Mouse (Mus musculus) spleen, adult 2 months (tissue): ENCODE data around the gene AI481877. TPM values are rescaled to one million over a fixed set of nuclear protein-coding genes. Genes with fewer than 3 reads are reported as not detected.

ENCODE experiments used
- DNase-seq, 2 experiments: peaks; one replicate each; pipeline versions ENCODE4 v3.0.0 to v3.0.0-alpha.2; 2012 to 2021; ENCODE audit warnings: low spot score in 2 of 2, low read depth in 1 of 2
- H3K27ac ChIP-seq: fragments of 200-500 bp; 2 replicates; pipeline ENCODE4 v1.5.1; 2012; ENCODE audit warnings: low read length, inconsistent platforms; ENCODE audit not compliant: insufficient read depth
- H3K27me3 ChIP-seq: fragments of 200-500 bp; 2 replicates; pipeline ENCODE4 v1.6.1; 2012; ENCODE audit warnings: mild to moderate bottlenecking, moderate library complexity, low read length, inconsistent platforms; ENCODE audit not compliant: control insufficient read depth, insufficient read depth
- H3K36me3 ChIP-seq: fragments of 200-500 bp; 2 replicates; pipeline ENCODE4 v1.6.1; 2012; ENCODE audit warnings: mild to moderate bottlenecking, low read length, inconsistent platforms; ENCODE audit not compliant: control insufficient read depth, insufficient read depth
- H3K4me1 ChIP-seq: fragments of 200-500 bp; 2 replicates; pipeline ENCODE4 v1.6.1; 2011; ENCODE audit warnings: inconsistent platforms; ENCODE audit not compliant: control insufficient read depth, insufficient read depth, insufficient read length
- H3K4me3 ChIP-seq: fragments of 200-500 bp; 2 replicates; pipeline ENCODE4 v1.5.1; 2011; ENCODE audit warnings: mild to moderate bottlenecking, inconsistent platforms; ENCODE audit not compliant: insufficient read depth, insufficient read length; ENCODE audit errors: extremely low read depth
- CTCF ChIP-seq: fragments of 200-500 bp; IDR thresholded peaks from 2 replicates; pipeline ENCODE4 v1.5.1; 2011; ENCODE audit warnings: mild to moderate bottlenecking, inconsistent platforms; ENCODE audit not compliant: insufficient read depth, insufficient read length, insufficient replicate concordance; ENCODE audit errors: extremely low read depth
- POLR2A ChIP-seq: fragments of 200-500 bp; IDR thresholded peaks from 2 replicates; pipeline ENCODE4 v1.6.1; 2011; ENCODE audit warnings: low read depth, low read length, inconsistent platforms
- WGBS: fragments of 180-500 bp; shearing (Covaris S2); methylation state at CpG from one replicate; pipeline ENCODE4 v1.1.7; 2018; 5-methylcytosine and 5-hydroxymethylcytosine counted together
- polyA plus RNA-seq: library from polyadenylated mRNA; depleted of rRNA; stranded (reverse); fragments of >200 nt; gene quantifications from 2 replicates; pipeline ENCODE4 v1.2.3, GENCODE M21; 2012

Gene AI481877
- polyA plus RNA-seq, 1 experiment = not detected

GRCm38 (mm10) chr4:59096393-59096792 is 42.4 kb downstream of the AI481877 start:
- no peaks in the 10 kb centered on the region for H3K36me3 ChIP-seq
- no peaks in the 10 kb centered on the region; the same call in 1 of the 2 replicates for H3K4me1 ChIP-seq
- TF ChIP-seq POLR2A (no peak), CTCF (peak; percentile 49; the same call in 1 of the 2 replicates)
- DNase-seq = peak; percentile 44 to 65
- no peak overlapping the region for H3K4me3 ChIP-seq
- no peaks in the 10 kb centered on the region for H3K27me3 ChIP-seq
- H3K27ac ChIP-seq = no peak overlapping the region

DNA sequence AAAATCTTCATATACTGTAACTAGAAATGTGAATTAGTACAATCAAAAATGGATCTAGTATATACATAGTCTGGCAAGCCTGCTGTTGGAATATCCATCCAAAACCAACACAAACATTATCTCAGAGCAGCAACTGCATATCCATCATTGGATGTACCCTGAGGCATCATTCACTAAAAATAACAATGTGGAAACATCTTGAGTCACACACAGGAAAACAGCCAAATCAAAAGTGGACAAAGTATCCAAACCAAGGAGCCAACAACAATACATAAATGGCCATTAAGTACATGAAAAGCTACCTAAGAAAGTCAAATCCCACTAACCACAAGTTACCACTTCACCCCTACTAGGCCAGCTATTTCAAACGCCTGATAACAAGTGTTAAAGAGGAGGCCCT is 49.4 kb downstream of the AI481877 start:
- no peak for DNase-seq
- Histone ChIP-seq H3K4me1 (no peaks in the 10 kb centered on the region), H3K36me3 (no peaks in the 10 kb centered on the region), H3K4me3 (no peak overlapping the region), H3K27ac (no peak overlapping the region), H3K27me3 (no peaks in the 10 kb centered on the region)
- 73% methylated on average over 1 of the region's 1 CpGs for WGBS
- no peak for TF ChIP-seq POLR2A
- no peak for TF ChIP-seq CTCF

GRCm38 (mm10) chr4:59083430-59083829 is 55.4 kb downstream of the AI481877 start:
- DNase-seq = no peak
- no peaks in the 10 kb centered on the region for H3K36me3 ChIP-seq
- no peaks in the 10 kb centered on the region for H3K4me1 ChIP-seq
- H3K27ac ChIP-seq = no peak overlapping the region
- TF ChIP-seq POLR2A (no peak), CTCF (no peak)
- no peaks in the 10 kb centered on the region for H3K27me3 ChIP-seq
- H3K4me3 ChIP-seq = no peak overlapping the region
- WGBS = 54% methylated on average over 2 of the region's 2 CpGs

- Histone ChIP-seq H3K4me1 (no peaks in the 10 kb centered on the region), H3K27ac (no peak overlapping the region), H3K4me3 (no peak overlapping the region), H3K27me3 (no peaks in the 10 kb centered on the region), H3K36me3 (no peaks in the 10 kb centered on the region)
- WGBS = 74% methylated on average over 3 of the region's 3 CpGs
- no peak for DNase-seq
- no peak for TF ChIP-seq POLR2A
- no peak for TF ChIP-seq CTCF
Observed at GRCm38 (mm10) chr4:59069276-59069675, 69.5 kb downstream of the AI481877 start.

- 93% methylated on average over 12 of the region's 12 CpGs for WGBS
- DNase-seq = no peak
- H3K4me1 ChIP-seq = no peaks in the 10 kb centered on the region
- no peak overlapping the region for H3K4me3 ChIP-seq
- H3K27ac ChIP-seq = no peak overlapping the region
- H3K36me3 ChIP-seq = no peaks in the 10 kb centered on the region
- no peaks in the 10 kb centered on the region for H3K27me3 ChIP-seq
- TF ChIP-seq POLR2A = no peak
- TF ChIP-seq CTCF = no peak
Observed at GRCm38 (mm10) chr4:59062526-59062925, 76.3 kb downstream of the AI481877 start.

GRCm38 (mm10) chr4:59057929-59058328 is 80.9 kb downstream of the AI481877 start:
- no peak for DNase-seq
- Histone ChIP-seq H3K4me3 (no peak overlapping the region), H3K4me1 (no peaks in the 10 kb centered on the region), H3K36me3 (no peaks in the 10 kb centered on the region), H3K27me3 (no peaks in the 10 kb centered on the region), H3K27ac (no peak overlapping the region)
- WGBS = 85% methylated on average over 3 of the region's 3 CpGs
- TF ChIP-seq POLR2A (no peak), CTCF (no peak)

DNA sequence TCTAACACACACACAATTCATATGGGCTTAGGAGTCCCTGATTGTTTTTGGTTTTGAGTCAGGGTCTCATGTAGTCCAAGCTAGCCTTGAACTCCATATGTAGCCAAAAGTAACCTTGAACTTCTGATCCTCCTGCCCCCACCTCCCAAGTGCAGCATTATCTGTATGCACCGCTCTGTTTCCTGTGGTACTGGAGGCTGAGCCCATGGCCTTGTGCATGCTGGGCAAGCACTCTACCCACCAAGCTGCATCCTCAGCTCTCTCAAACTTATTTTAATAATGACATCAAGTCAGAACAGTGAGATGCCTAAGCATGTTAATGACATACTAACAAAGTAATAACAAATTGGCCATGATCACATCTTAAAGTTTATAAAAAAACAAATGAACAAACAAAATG is 87.7 kb downstream of the AI481877 start:
- Histone ChIP-seq H3K27ac (no peak overlapping the region), H3K4me1 (no peaks in the 10 kb centered on the region), H3K36me3 (no peaks in the 10 kb centered on the region), H3K27me3 (no peaks in the 10 kb centered on the region), H3K4me3 (no peak overlapping the region)
- WGBS = 82% methylated on average over 1 of the region's 1 CpGs
- no peak for DNase-seq
- no peak for TF ChIP-seq CTCF
- no peak for TF ChIP-seq POLR2A

- no peak for TF ChIP-seq POLR2A
- TF ChIP-seq CTCF = no peak
- DNase-seq = no peak
- 86% methylated on average over 3 of the region's 3 CpGs for WGBS
Observed at GRCm38 (mm10) chr4:59047222-59047621, 91.6 kb downstream of the AI481877 start.

More at GRCm38 (mm10) chr4:59047222-59047621, 91.6 kb downstream of the AI481877 start:
- H3K36me3 ChIP-seq = 0 out of 2 replicates have a peak, but pooled peaks cover 2% of the 10 kb centered on the region
- H3K27me3 ChIP-seq = no peaks in the 10 kb centered on the region
- no peak overlapping the region for H3K4me3 ChIP-seq
- H3K4me1 ChIP-seq = no peaks in the 10 kb centered on the region
- no peak overlapping the region for H3K27ac ChIP-seq
